Mouse (Mus musculus): ENCODE measurements around the gene Wsb1. TPM values are rescaled to one million over a fixed set of nuclear protein-coding genes. Genes with fewer than 3 reads are reported as not detected.

Gene Wsb1
- polyA plus RNA-seq, 1 experiment = 164 TPM

- no peak for DNase-seq (ENCODE audit: low spot score)
Measured at GRCm38 (mm10) chr11:79215539-79215938, 38.9 kb downstream of the Wsb1 start.

- peak; percentile 99 for DNase-seq (ENCODE audit: low spot score)
Measured at GRCm38 (mm10) chr11:79214015-79214418, 40.5 kb downstream of the Wsb1 start.

- no peak for DNase-seq (ENCODE audit: low spot score)
Measured at GRCm38 (mm10) chr11:79209882-79210471, 44.5 kb downstream of the Wsb1 start.

GRCm38 (mm10) chr11:79209113-79209512 lies 45.4 kb downstream of the Wsb1 start:
- DNase-seq (ENCODE audit: low spot score) = no peak

GRCm38 (mm10) chr11:79208462-79208861 lies 46.0 kb downstream of the Wsb1 start:
- DNase-seq (ENCODE audit: low spot score) = no peak

GRCm38 (mm10) chr11:79207691-79208090 lies 46.8 kb downstream of the Wsb1 start:
- no peak for DNase-seq (ENCODE audit: low spot score)

GRCm38 (mm10) chr11:79204444-79204843 lies 50.0 kb downstream of the Wsb1 start:
- DNase-seq (ENCODE audit: low spot score) = no peak

GRCm38 (mm10) chr11:79200502-79200901 lies 54.0 kb downstream of the Wsb1 start:
- no peak for DNase-seq (ENCODE audit: low spot score)

- no peak for DNase-seq (ENCODE audit: low spot score)
Measured at GRCm38 (mm10) chr11:79198562-79198961, 55.9 kb downstream of the Wsb1 start.

- no peak for DNase-seq (ENCODE audit: low spot score)
Measured at GRCm38 (mm10) chr11:79197846-79198235, 56.6 kb downstream of the Wsb1 start.

GRCm38 (mm10) chr11:79196876-79197845 lies 57.3 kb downstream of the Wsb1 start:
- no peak for DNase-seq (ENCODE audit: low spot score)

- no peak for DNase-seq (ENCODE audit: low spot score)
Measured at GRCm38 (mm10) chr11:79196196-79196869, 58.1 kb downstream of the Wsb1 start.

- no peak for DNase-seq (ENCODE audit: low spot score)
Measured at GRCm38 (mm10) chr11:79192176-79192575, 62.3 kb downstream of the Wsb1 start.

- no peak for DNase-seq (ENCODE audit: low spot score)
Measured at GRCm38 (mm10) chr11:79191214-79191613, 63.3 kb downstream of the Wsb1 start.

GRCm38 (mm10) chr11:79190257-79190656 lies 64.2 kb downstream of the Wsb1 start:
- no peak for DNase-seq (ENCODE audit: low spot score)

Other genes with a start within 250 kb of the Wsb1 start
- 12.2 and 16.4 TPM in 2 replicates for gene Ksr1, start 108.3 kb downstream of the Wsb1 start, polyA plus RNA-seq (2012; rRNA removed)
- not detected in 2 replicates for gene Gm9964, start 42.2 kb upstream of the Wsb1 start, polyA plus RNA-seq (2012; rRNA removed)
- 16.8 and 19.7 TPM in 2 replicates for gene Nf1, start 85.0 kb upstream of the Wsb1 start, polyA plus RNA-seq (2012; rRNA removed)
- gene Omg, start 249.4 kb upstream of the Wsb1 start, polyA plus RNA-seq (2012; rRNA removed) = 0.06 and 0.07 TPM in 2 replicates